Mouse (Mus musculus): ENCODE data around the gene Cdhr2. TPM values are rescaled to one million over a fixed set of nuclear protein-coding genes. Genes with fewer than 3 reads are reported as not detected.

Cdhr2 gene
- total and polyA plus RNA-seq, 3 experiments, result not detected

GRCm38 (mm10) chr13:54738213-54738601, 36.9 kb downstream of the Cdhr2 start:
- Histone ChIP-seq H3K27ac (ENCODE audit: control insufficient read depth, low read depth, low read length) (no peak overlapping the region), H3K9me3 (replicated peaks; ENCODE audit: insufficient read depth, low read length) (no peaks in the 10 kb centered on the region), H3K4me3 (ENCODE audit: control insufficient read depth in 1 of 2, insufficient read depth in 1 of 2, low read depth in 2 of 2, low read length in 2 of 2) (no peak overlapping the region), H3K27me3 (ENCODE audit: control insufficient read depth in 1 of 2, insufficient read depth in 2 of 2, low read length in 2 of 2) (no peaks in the 10 kb centered on the region), H3K9ac (ENCODE audit: control insufficient read depth, low read depth, low read length, poor library complexity, severe bottlenecking) (no peak overlapping the region), H3K4me1 (ENCODE audit: control insufficient read depth in 1 of 2, insufficient read depth in 2 of 2, low read length in 2 of 2) (no peaks in the 10 kb centered on the region), H3K79me2 (ENCODE audit: control insufficient read depth, insufficient read depth, low read length, poor library complexity) (no peaks in the 10 kb centered on the region), H3K36me3 (ENCODE audit: control insufficient read depth in 1 of 2, insufficient read depth in 2 of 2, low read length in 2 of 2) (no peaks in the 10 kb centered on the region)
- no peak for DNase-seq (ENCODE audit: low read depth, low spot score)
- TF ChIP-seq NELFE (IDR thresholded peaks at IDR 0.05; ENCODE audit: low read depth, low read length), result no peak
- TF ChIP-seq E2F4 (IDR thresholded peaks at IDR 0.05; ENCODE audit: borderline replicate concordance, low read depth, low read length), result no peak
- TF ChIP-seq TCF12 (IDR thresholded peaks at IDR 0.05; ENCODE audit: low read depth, low read length), result no peak
- TF ChIP-seq POLR2AphosphoS5 (IDR thresholded peaks at IDR 0.05; ENCODE audit: borderline replicate concordance, low read depth, low read length), result no peak
- no peak for TF ChIP-seq MAX (IDR thresholded peaks at IDR 0.05; ENCODE audit: low read length)
- no peak for TF ChIP-seq MYB (IDR thresholded peaks at IDR 0.05; ENCODE audit: low read depth, low read length)
- no peak for TF ChIP-seq BHLHE40 (IDR thresholded peaks at IDR 0.05; ENCODE audit: borderline replicate concordance, low read depth, low read length)
- TF ChIP-seq ZMIZ1 (IDR thresholded peaks at IDR 0.05; ENCODE audit: low read depth, low read length), result no peak

DNA sequence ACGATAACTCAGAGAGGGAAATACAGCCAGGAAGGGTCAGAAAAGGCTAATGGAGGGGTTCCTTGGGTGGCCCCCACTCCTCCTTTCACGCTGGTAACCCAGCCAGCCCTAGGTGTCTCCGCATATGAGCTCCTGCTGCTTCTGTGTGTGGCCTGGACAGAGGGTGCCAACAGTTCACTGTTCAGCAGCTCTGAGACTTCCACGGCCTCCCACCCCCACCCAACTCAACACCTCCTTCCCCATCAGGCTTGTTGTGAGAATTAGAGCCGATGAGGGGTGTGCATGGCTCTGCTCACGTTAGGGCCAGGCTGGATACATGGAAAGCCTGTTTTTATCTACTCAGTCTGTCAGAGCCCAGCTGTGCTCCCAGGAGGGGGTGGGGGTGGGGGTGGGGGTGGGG, 44.8 kb downstream of the Cdhr2 start:
- no peaks in the 10 kb centered on the region for H3K4me1 ChIP-seq (ENCODE audit: control insufficient read depth in 1 of 2, insufficient read depth in 2 of 2, low read length in 2 of 2)
- DNase-seq (ENCODE audit: low read depth, low spot score), result no peak

GRCm38 (mm10) chr13:54746896-54747295, 45.6 kb downstream of the Cdhr2 start:
- Histone ChIP-seq H3K4me1 (ENCODE audit: control insufficient read depth in 1 of 2, insufficient read depth in 2 of 2, low read length in 2 of 2) (no peaks in the 10 kb centered on the region), H3K36me3 (ENCODE audit: control insufficient read depth in 1 of 2, insufficient read depth in 2 of 2, low read length in 2 of 2) (no peaks in the 10 kb centered on the region), H3K79me2 (ENCODE audit: control insufficient read depth, insufficient read depth, low read length, poor library complexity) (no peaks in the 10 kb centered on the region), H3K9ac (ENCODE audit: control insufficient read depth, low read depth, low read length, poor library complexity, severe bottlenecking) (no peak overlapping the region), H3K27ac (ENCODE audit: control insufficient read depth, low read depth, low read length) (no peak overlapping the region), H3K9me3 (replicated peaks; ENCODE audit: insufficient read depth, low read length) (no peaks in the 10 kb centered on the region), H3K4me3 (ENCODE audit: control insufficient read depth in 1 of 2, insufficient read depth in 1 of 2, low read depth in 2 of 2, low read length in 2 of 2) (no peak overlapping the region), H3K27me3 (ENCODE audit: control insufficient read depth in 1 of 2, insufficient read depth in 2 of 2, low read length in 2 of 2) (no peaks in the 10 kb centered on the region; a peak in 1 of 4 replicates)
- TF ChIP-seq JUND (IDR thresholded peaks at IDR 0.05; ENCODE audit: low read depth, low read length), result no peak
- TF ChIP-seq USF2 (IDR thresholded peaks at IDR 0.05; ENCODE audit: borderline replicate concordance in 1 of 2, insufficient read depth in 1 of 2, low read depth in 1 of 2, low read length in 2 of 2), result no peak
- no peak for DNase-seq (ENCODE audit: low read depth, low spot score)

More for the DNA sequence above, 44.8 kb downstream of the Cdhr2 start:
- Histone ChIP-seq H3K27ac (ENCODE audit: control insufficient read depth, low read depth, low read length) (no peak overlapping the region), H3K9ac (ENCODE audit: control insufficient read depth, low read depth, low read length, poor library complexity, severe bottlenecking) (no peak overlapping the region), H3K79me2 (ENCODE audit: control insufficient read depth, insufficient read depth, low read length, poor library complexity) (no peaks in the 10 kb centered on the region), H3K4me3 (ENCODE audit: control insufficient read depth in 1 of 2, insufficient read depth in 1 of 2, low read depth in 2 of 2, low read length in 2 of 2) (no peak overlapping the region), H3K9me3 (replicated peaks; ENCODE audit: insufficient read depth, low read length) (no peaks in the 10 kb centered on the region), H3K36me3 (ENCODE audit: control insufficient read depth in 1 of 2, insufficient read depth in 2 of 2, low read length in 2 of 2) (no peaks in the 10 kb centered on the region), H3K27me3 (ENCODE audit: control insufficient read depth in 1 of 2, insufficient read depth in 2 of 2, low read length in 2 of 2) (no peaks in the 10 kb centered on the region)
- TF ChIP-seq RCOR1 (IDR thresholded peaks at IDR 0.05; ENCODE audit: low read depth, low read length) (no peak), ZMIZ1 (IDR thresholded peaks at IDR 0.05; ENCODE audit: low read depth, low read length) (no peak), MXI1 (IDR thresholded peaks at IDR 0.05; ENCODE audit: low read depth, low read length) (no peak), MEF2A (IDR thresholded peaks at IDR 0.05; ENCODE audit: extremely low read depth, insufficient replicate concordance, low read depth, low read length, poor library complexity, severe bottlenecking) (no peak), CHD2 (IDR thresholded peaks at IDR 0.05; ENCODE audit: low read length) (no peak), KAT2A (conservative IDR thresholded peaks at IDR 0.05; ENCODE audit: low read depth, low read length) (no peak), ELF1 (IDR thresholded peaks at IDR 0.05; ENCODE audit: low read depth, low read length) (no peak), GABPA (IDR thresholded peaks at IDR 0.05; ENCODE audit: low read depth, low read length) (no peak), JUND (IDR thresholded peaks at IDR 0.05; ENCODE audit: low read depth, low read length) (no peak), ZKSCAN1 (IDR thresholded peaks at IDR 0.05; ENCODE audit: low read depth, low read length) (no peak), SIN3A (IDR thresholded peaks at IDR 0.05; ENCODE audit: low read length) (no peak), GATA1 (IDR thresholded peaks at IDR 0.05; ENCODE audit: low read depth, low read length) (no peak), CHD1 (IDR thresholded peaks at IDR 0.05; ENCODE audit: low read depth, low read length) (no peak), TCF12 (IDR thresholded peaks at IDR 0.05; ENCODE audit: low read depth, low read length) (no peak), ETS1 (IDR thresholded peaks at IDR 0.05; ENCODE audit: low read depth, low read length) (no peak), E2F4 (IDR thresholded peaks at IDR 0.05; ENCODE audit: borderline replicate concordance, low read depth, low read length) (no peak), RAD21 (IDR thresholded peaks at IDR 0.05; ENCODE audit: low read depth, low read length) (no peak), NRF1 (IDR thresholded peaks at IDR 0.05; ENCODE audit: insufficient read depth, low read depth, low read length, poor library complexity, severe bottlenecking) (no peak), ZC3H11A (IDR thresholded peaks at IDR 0.05; ENCODE audit: low read depth, low read length) (no peak)

All from MEL (cell line).